Mouse (Mus musculus) liver, embryonic 15.5 days (tissue): ENCODE measurements at regions not wholly inside any gene's neighbourhood (a gene's known extent, or its start where the extent isn't known, plus 50 kb on each side); places are given as distances from the start of the nearest gene placed in this dataset.

Experiments used
- ATAC-seq: fragments of 200-750 bp; cut with Nextera tagmentation; 2 replicates; pipeline ENCODE4 v1.8.0; 2017; ENCODE audit warnings: moderate number of reproducible peaks, mild to moderate bottlenecking, moderate library complexity; ENCODE audit not compliant: insufficient read depth
- H3K27ac ChIP-seq: fragments of 300-500 bp; sonication (generic); replicated peaks from 2 replicates; pipeline ENCODE4 v1.5.1; 2015; ENCODE audit warnings: mild to moderate bottlenecking, inconsistent platforms
- H3K27me3 ChIP-seq: fragments of 300-500 bp; sonication (generic); 2 replicates; pipeline ENCODE4 v1.6.1; 2015; ENCODE audit warnings: mild to moderate bottlenecking, inconsistent platforms
- H3K36me3 ChIP-seq: fragments of 300-500 bp; sonication (generic); replicated peaks from 2 replicates; pipeline ENCODE4 v1.6.1; 2015; ENCODE audit warnings: moderate library complexity, mild to moderate bottlenecking, inconsistent platforms
- H3K4me1 ChIP-seq: fragments of 300-500 bp; sonication (generic); replicated peaks from 2 replicates; pipeline ENCODE4 v1.6.1; 2015; ENCODE audit warnings: inconsistent platforms
- H3K4me2 ChIP-seq: fragments of 300-500 bp; sonication (generic); 2 replicates; pipeline ENCODE4 v1.6.1; 2015; ENCODE audit warnings: moderate library complexity, mild to moderate bottlenecking, inconsistent platforms
- H3K4me3 ChIP-seq: fragments of 300-500 bp; sonication (generic); replicated peaks from 2 replicates; pipeline ENCODE4 v1.5.1; 2015; ENCODE audit warnings: mild to moderate bottlenecking, inconsistent platforms
- H3K9ac ChIP-seq: fragments of 300-500 bp; sonication (generic); 2 replicates; pipeline ENCODE4 v1.6.1; 2015; ENCODE audit warnings: moderate library complexity, mild to moderate bottlenecking, inconsistent platforms
- H3K9me3 ChIP-seq: fragments of 300-500 bp; sonication (generic); replicated peaks from 2 replicates; pipeline ENCODE4 v1.6.1; 2016; ENCODE audit warnings: inconsistent platforms
- WGBS: fragments of 180-500 bp; shearing (Covaris S2); methylation state at CpG from one replicate; pipeline ENCODE4 v1.1.7; 2015; ENCODE audit warnings: mixed read lengths; ENCODE audit not compliant: insufficient replicate concordance; 5-methylcytosine and 5-hydroxymethylcytosine counted together

DNA sequence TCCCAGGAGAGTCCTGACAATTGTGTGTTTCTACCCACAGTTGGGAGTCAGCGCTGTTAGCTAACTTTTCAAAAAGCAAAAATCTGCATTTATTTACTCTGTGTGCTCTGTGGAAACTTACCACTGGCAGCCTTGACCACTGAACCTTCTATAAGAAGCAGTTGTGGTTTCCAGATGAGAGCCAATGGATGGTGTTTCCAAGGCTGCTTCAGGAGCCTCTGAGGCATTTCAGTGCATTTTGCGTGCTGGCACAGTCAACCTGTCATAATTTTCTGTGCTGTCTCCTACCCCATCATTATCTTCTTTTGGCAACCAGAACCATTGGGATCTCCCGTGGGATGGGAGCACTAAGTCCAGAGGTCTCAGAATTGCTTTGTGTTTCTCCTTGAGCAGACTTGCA lies 60.3 kb downstream of the 4930544G11Rik start:
- H3K4me2 ChIP-seq = no peak overlapping the region
- H3K27ac ChIP-seq = no peak overlapping the region
- ATAC-seq = no peak
- no peak overlapping the region for H3K4me3 ChIP-seq
- H3K27me3 ChIP-seq = no peaks in the 10 kb centered on the region
- no peak overlapping the region for H3K9ac ChIP-seq
- no peaks in the 10 kb centered on the region for H3K36me3 ChIP-seq
- no peaks in the 10 kb centered on the region for H3K4me1 ChIP-seq
- 76% methylated on average over 3 of the region's 3 CpGs for WGBS
- no peaks in the 10 kb centered on the region for H3K9me3 ChIP-seq

GRCm38 (mm10) chr6:66023531-66023930 lies 71.1 kb downstream of the 4930544G11Rik start:
- no peak overlapping the region for H3K9ac ChIP-seq
- no peaks in the 10 kb centered on the region for H3K4me1 ChIP-seq
- no peak overlapping the region for H3K4me3 ChIP-seq
- H3K9me3 ChIP-seq = no peaks in the 10 kb centered on the region
- no peaks in the 10 kb centered on the region for H3K27me3 ChIP-seq
- no peak for ATAC-seq
- H3K4me2 ChIP-seq = no peak overlapping the region
- no peak overlapping the region for H3K27ac ChIP-seq
- WGBS = 41% methylated on average over 1 of the region's 1 CpGs
- no peaks in the 10 kb centered on the region for H3K36me3 ChIP-seq

GRCm38 (mm10) chr6:66036789-66037188 lies 84.4 kb downstream of the 4930544G11Rik start:
- Histone ChIP-seq H3K4me3 (no peak overlapping the region), H3K4me2 (no peak overlapping the region), H3K27me3 (no peaks in the 10 kb centered on the region), H3K27ac (no peak overlapping the region), H3K9ac (no peak overlapping the region), H3K36me3 (no peaks in the 10 kb centered on the region), H3K4me1 (no peaks in the 10 kb centered on the region), H3K9me3 (no peaks in the 10 kb centered on the region)
- ATAC-seq = no peak
- 76% methylated on average over 2 of the region's 2 CpGs for WGBS

DNA sequence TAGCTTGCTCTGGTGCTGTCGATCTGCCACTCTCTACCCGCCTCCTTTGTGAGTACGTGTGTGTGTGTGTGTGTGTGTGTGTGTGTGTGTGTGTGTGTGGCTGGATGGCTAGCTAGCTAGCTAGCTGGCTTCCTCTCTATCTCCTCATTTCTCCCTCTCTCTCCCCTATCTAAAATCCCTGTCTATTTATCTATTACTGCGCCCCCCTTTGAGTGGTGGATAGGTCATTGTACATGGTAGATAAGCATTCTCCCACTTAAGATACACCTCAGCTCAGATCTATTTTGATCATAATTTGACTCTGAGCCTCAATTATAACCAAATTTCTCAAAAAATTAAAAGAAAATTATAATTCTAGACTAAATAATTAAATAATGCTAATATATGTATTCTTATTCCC lies 99.4 kb downstream of the 4930544G11Rik start:
- H3K36me3 ChIP-seq = no peaks in the 10 kb centered on the region
- 31% methylated on average over 4 of the region's 4 CpGs for WGBS
- ATAC-seq = peak; percentile 72

GRCm38 (mm10) chr6:66052386-66052785 lies 100.0 kb downstream of the 4930544G11Rik start:
- peak overlapping the region; percentile 88 for H3K27ac ChIP-seq
- peak overlapping the region; percentile 44 for H3K4me2 ChIP-seq
- no peaks in the 10 kb centered on the region for H3K27me3 ChIP-seq
- H3K9ac ChIP-seq = no peak overlapping the region
- peak; percentile 94 for ATAC-seq
- H3K36me3 ChIP-seq = no peaks in the 10 kb centered on the region
- H3K4me1 ChIP-seq = peaks cover 21% of the 10 kb centered on the region
- H3K9me3 ChIP-seq = no peaks in the 10 kb centered on the region
- H3K4me3 ChIP-seq = no peak overlapping the region

More for the DNA sequence above, 99.4 kb downstream of the 4930544G11Rik start:
- no peak overlapping the region for H3K9ac ChIP-seq
- H3K27ac ChIP-seq = peak overlapping the region; percentile 88
- H3K4me1 ChIP-seq = peaks cover 21% of the 10 kb centered on the region
- peak overlapping the region; percentile 44 for H3K4me2 ChIP-seq
- H3K27me3 ChIP-seq = no peaks in the 10 kb centered on the region
- no peaks in the 10 kb centered on the region for H3K9me3 ChIP-seq
- no peak overlapping the region for H3K4me3 ChIP-seq

GRCm38 (mm10) chr6:66053197-66053596 lies 100.8 kb downstream of the 4930544G11Rik start:
- Histone ChIP-seq H3K9me3 (no peaks in the 10 kb centered on the region), H3K36me3 (no peaks in the 10 kb centered on the region), H3K4me2 (peak overlapping the region; percentile 35), H3K27ac (peak overlapping the region; percentile 76), H3K4me1 (peaks cover 21% of the 10 kb centered on the region), H3K4me3 (no peak overlapping the region), H3K9ac (no peak overlapping the region), H3K27me3 (no peaks in the 10 kb centered on the region)
- ATAC-seq = peak; percentile 65
- 23% methylated on average over 2 of the region's 2 CpGs for WGBS

DNA sequence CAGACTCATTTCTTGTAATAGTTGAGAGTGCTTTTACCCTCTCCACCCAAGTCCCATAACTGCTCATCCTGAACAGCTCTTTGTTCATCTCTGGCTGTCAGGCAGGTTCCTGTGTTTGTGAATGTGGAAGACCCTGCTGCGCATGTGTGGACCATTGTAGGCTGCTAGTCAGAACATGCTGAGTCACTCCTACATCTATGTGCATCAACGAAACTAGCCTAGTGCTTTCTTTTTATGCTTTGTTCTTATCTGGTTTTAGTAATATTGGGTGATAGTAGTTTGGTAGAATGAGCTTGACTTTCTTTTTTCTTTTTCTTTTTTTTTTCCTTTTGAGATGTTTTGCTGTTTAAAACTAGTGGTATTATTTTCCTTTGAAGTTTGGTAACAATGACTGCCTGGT lies 116.5 kb downstream of the 4930544G11Rik start:
- Histone ChIP-seq H3K9ac (no peak overlapping the region), H3K27ac (no peak overlapping the region), H3K9me3 (no peaks in the 10 kb centered on the region), H3K27me3 (no peaks in the 10 kb centered on the region), H3K36me3 (no peaks in the 10 kb centered on the region), H3K4me1 (peaks cover 4% of the 10 kb centered on the region), H3K4me3 (no peak overlapping the region), H3K4me2 (no peak overlapping the region)
- ATAC-seq = peak; percentile 64
- WGBS = 37% methylated on average over 2 of the region's 2 CpGs

DNA sequence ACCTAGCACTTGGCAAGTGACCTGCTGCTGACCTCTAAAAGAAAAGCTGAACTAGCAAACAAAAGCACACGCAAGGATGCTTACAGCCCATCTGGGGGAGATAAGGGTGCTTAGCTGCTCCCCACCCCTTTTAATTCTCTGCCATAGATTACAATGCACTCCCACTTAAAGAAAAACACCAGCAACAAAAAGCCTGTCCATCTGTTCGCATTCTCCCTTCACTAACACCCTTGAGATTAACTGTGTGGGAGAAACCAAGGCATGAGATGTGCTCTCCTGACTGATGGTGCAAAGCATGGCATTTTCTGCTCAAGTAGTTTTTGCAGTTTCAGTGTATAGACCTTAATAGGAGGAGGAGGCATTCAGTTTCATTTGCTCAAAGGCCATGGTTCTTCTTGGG lies 125.0 kb downstream of the 4930544G11Rik start:
- ATAC-seq = peak; percentile 56; the same call in 1 of the 2 replicates
- H3K4me2 ChIP-seq = no peak overlapping the region; the same call in 1 of the 2 replicates
- 20% methylated on average over 2 of the region's 2 CpGs for WGBS
- peaks cover 10% of the 10 kb centered on the region for H3K4me1 ChIP-seq
- H3K4me3 ChIP-seq = no peak overlapping the region
- H3K9me3 ChIP-seq = no peaks in the 10 kb centered on the region
- no peak overlapping the region for H3K27ac ChIP-seq
- no peaks in the 10 kb centered on the region for H3K27me3 ChIP-seq
- H3K36me3 ChIP-seq = no peaks in the 10 kb centered on the region
- no peak overlapping the region for H3K9ac ChIP-seq

DNA sequence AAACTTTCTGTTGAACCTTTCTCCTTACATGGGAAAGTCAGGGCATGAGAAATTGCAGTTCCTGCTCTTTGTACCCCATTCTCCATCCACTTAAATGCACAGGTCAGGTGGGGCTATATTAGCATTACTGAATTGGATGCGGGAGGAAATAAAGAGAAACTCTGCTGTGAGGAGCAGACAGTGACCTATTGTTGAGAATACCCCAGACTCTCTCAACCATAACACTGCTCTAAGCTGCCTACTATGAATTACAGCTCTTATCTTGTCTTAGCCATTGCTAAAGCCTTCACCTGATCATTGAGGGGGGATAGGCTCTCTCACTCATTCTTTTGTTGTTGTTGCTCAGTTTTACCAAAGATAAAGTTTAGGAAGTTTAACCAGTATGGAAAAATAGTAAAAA lies 126.4 kb downstream of the 4930544G11Rik start:
- no peaks in the 10 kb centered on the region for H3K27me3 ChIP-seq
- no peak for ATAC-seq
- H3K4me1 ChIP-seq = peaks cover 10% of the 10 kb centered on the region
- no peak overlapping the region for H3K4me2 ChIP-seq
- H3K9ac ChIP-seq = no peak overlapping the region
- H3K4me3 ChIP-seq = no peak overlapping the region
- no peak overlapping the region for H3K27ac ChIP-seq
- H3K36me3 ChIP-seq = no peaks in the 10 kb centered on the region
- H3K9me3 ChIP-seq = no peaks in the 10 kb centered on the region
- 77% methylated on average over 1 of the region's 1 CpGs for WGBS

DNA sequence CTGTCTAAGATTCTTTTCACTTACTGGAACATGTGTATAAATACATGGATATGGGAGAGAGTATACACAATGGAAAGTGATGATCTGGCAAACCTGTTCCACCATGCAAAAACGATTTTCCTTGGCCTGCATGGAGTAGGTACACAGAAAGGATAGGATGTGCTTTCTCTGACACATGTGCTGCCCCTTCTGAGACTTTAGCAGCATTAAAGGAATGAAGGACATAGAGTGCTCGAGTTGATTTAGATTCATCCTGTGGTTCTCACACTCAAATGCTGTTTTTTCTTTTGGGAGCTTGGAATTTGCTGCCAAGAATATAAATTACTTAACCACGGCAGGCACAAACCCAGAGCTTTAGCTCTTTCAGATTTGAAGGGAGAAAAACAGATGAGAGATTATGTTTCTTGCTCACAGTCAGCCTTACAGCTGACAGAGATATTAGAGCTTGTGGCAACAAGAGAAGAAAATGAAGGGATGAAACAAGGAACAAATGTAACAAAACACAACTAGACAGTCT lies 149.2 kb downstream of the 4930544G11Rik start:
- Histone ChIP-seq H3K9ac (no peak overlapping the region), H3K9me3 (no peaks in the 10 kb centered on the region), H3K27ac (no peak overlapping the region), H3K36me3 (no peaks in the 10 kb centered on the region), H3K27me3 (no peaks in the 10 kb centered on the region), H3K4me2 (no peak overlapping the region), H3K4me1 (no peaks in the 10 kb centered on the region), H3K4me3 (no peak overlapping the region)
- no peak for ATAC-seq
- WGBS = 45% methylated on average over 3 of the region's 3 CpGs

DNA sequence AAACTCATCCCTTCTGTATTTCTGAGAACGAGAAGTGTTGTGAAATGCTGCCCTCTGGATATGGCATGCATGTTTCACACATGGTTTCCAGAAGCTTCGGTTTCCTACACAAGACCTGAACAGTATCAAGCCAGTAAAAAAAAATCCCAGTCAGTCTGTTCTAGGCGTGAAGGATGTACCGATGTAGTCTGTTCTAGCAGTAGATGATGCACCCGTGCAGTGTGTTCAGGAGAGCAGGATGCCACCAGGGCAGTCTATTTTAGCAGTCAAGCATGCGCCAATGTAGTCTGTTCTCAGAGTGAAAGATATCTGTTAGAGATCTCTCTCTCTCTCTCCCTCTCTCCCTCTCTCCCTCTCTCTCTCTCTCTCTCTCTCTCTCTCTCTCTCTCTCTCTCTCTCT lies 162.0 kb downstream of the 4930544G11Rik start:
- Histone ChIP-seq H3K9me3 (no peaks in the 10 kb centered on the region), H3K4me3 (no peak overlapping the region), H3K4me2 (no peak overlapping the region), H3K27me3 (no peaks in the 10 kb centered on the region), H3K27ac (no peak overlapping the region), H3K36me3 (no peaks in the 10 kb centered on the region), H3K4me1 (no peaks in the 10 kb centered on the region), H3K9ac (no peak overlapping the region)
- ATAC-seq = no peak
- WGBS = 74% methylated on average over 6 of the region's 6 CpGs

GRCm38 (mm10) chr6:66121479-66122183 lies 169.2 kb downstream of the 4930544G11Rik start:
- Histone ChIP-seq H3K36me3 (no peaks in the 10 kb centered on the region), H3K4me2 (no peak overlapping the region), H3K4me3 (no peak overlapping the region), H3K27ac (no peak overlapping the region), H3K9ac (no peak overlapping the region), H3K27me3 (no peaks in the 10 kb centered on the region), H3K9me3 (no peaks in the 10 kb centered on the region), H3K4me1 (no peaks in the 10 kb centered on the region)
- ATAC-seq = no peak
- 60% methylated on average over 5 of the region's 5 CpGs for WGBS
